Mouse (Mus musculus) right cerebral cortex, postnatal 14 days (tissue): ENCODE measurements around the gene Dnajc17.

Experiments used
- DNase-seq: peaks from one replicate; pipeline ENCODE4 v3.0.0; 2022

Dnajc17 gene

GRCm38 (mm10) chr2:119208344-119209175, at the start of gene Dnajc17, which contains the start of gene Zfyve19:
Gene Dnajc17 (minus strand): TSS chr2:119208795.
Gene Zfyve19 (plus strand): TSS chr2:119208617.
- DNase-seq, result peak; percentile 97

GRCm38 (mm10) chr2:119254976-119255375, 46.4 kb upstream of the Dnajc17 start:
- no peak for DNase-seq

GRCm38 (mm10) chr2:119250826-119251478, 42.4 kb upstream of the Dnajc17 start:
- peak; percentile 86 for DNase-seq

- DNase-seq, result no peak
These were observed 41.8 kb upstream of the Dnajc17 start for GRCm38 (mm10) chr2:119250377-119250776.

- no peak for DNase-seq
These were observed 41.0 kb upstream of the Dnajc17 start for GRCm38 (mm10) chr2:119249592-119250061.

- DNase-seq, result no peak
These were observed 39.3 kb upstream of the Dnajc17 start for GRCm38 (mm10) chr2:119247904-119248303.

GRCm38 (mm10) chr2:119245246-119245645, 36.7 kb upstream of the Dnajc17 start:
- no peak for DNase-seq

- no peak for DNase-seq
These were observed 34.0 kb upstream of the Dnajc17 start for GRCm38 (mm10) chr2:119242548-119242947.

- DNase-seq, result no peak
These were observed 32.2 kb upstream of the Dnajc17 start for GRCm38 (mm10) chr2:119240819-119241186.

GRCm38 (mm10) chr2:119240075-119240818, 31.7 kb upstream of the Dnajc17 start:
- no peak for DNase-seq

GRCm38 (mm10) chr2:119238671-119239070, 30.1 kb upstream of the Dnajc17 start:
- DNase-seq, result no peak

GRCm38 (mm10) chr2:119237871-119238220, 29.3 kb upstream of the Dnajc17 start:
- DNase-seq, result peak; percentile 12

GRCm38 (mm10) chr2:119237210-119237870, 28.7 kb upstream of the Dnajc17 start, which contains the start of gene Spint1:
Gene Spint1 (plus strand): TSS chr2:119237362.
- no peak for DNase-seq

GRCm38 (mm10) chr2:119236682-119237209, 28.2 kb upstream of the Dnajc17 start:
- DNase-seq, result no peak

- DNase-seq, result no peak
These were observed 21.4 kb upstream of the Dnajc17 start, which contains the start of gene Ppp1r14d for GRCm38 (mm10) chr2:119229775-119230704. Gene Ppp1r14d (minus strand): TSS chr2:119229906.

- no peak for DNase-seq
These were observed 547 bp upstream of the Dnajc17 start for GRCm38 (mm10) chr2:119209176-119209507.

GRCm38 (mm10) chr2:119207961-119208343, 643 bp downstream of the Dnajc17 start:
- no peak for DNase-seq

- DNase-seq, result no peak
These were observed 4.6 kb downstream of the Dnajc17 start for GRCm38 (mm10) chr2:119203871-119204460.

- DNase-seq, result peak; percentile 29
These were observed 5.6 kb downstream of the Dnajc17 start for GRCm38 (mm10) chr2:119202914-119203453.

GRCm38 (mm10) chr2:119198934-119199333, 9.7 kb downstream of the Dnajc17 start:
- DNase-seq, result no peak

- no peak for DNase-seq
These were observed 10.5 kb downstream of the Dnajc17 start for GRCm38 (mm10) chr2:119198049-119198448.
